Mouse (Mus musculus): Measurements from ENCODE around the gene Zfand4. TPM values are rescaled to one million over a fixed set of nuclear protein-coding genes. Genes with fewer than 3 reads are reported as not detected.
"Not testable (repeated sequence)": the region's sequence is repeated elsewhere in the genome, so short reads cannot be mapped to it uniquely, and the experiment has no call there.

Zfand4 gene
- polyA plus RNA-seq, 1 experiment = 13.8 TPM

DNA sequence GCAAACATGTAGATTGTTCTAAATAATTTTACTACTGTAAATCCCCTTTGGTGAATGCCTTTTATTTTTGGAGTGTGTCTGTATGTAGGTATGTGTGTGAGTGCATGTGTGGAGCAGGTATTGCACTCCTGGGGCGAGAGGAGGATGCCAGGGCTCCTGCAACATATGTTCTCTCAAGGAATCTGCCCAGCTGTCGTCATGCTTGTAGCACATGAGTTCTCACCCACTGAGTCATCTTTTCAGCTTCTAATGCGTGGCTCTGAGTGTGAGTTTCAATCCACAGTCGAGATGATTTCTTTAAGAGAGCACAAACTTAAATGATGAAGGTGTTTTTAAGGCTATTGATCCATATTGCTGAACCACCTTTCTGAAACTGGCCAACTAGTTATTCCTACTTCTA lies 87.5 kb downstream of the Zfand4 start:
- TF ChIP-seq CTCF (IDR thresholded peaks at IDR 0.05; ENCODE audit: control insufficient read depth, insufficient read depth, low read length) (no peak), POLR2A (IDR thresholded peaks at IDR 0.05; ENCODE audit: borderline replicate concordance, control insufficient read depth, low read depth, low read length) (no peak)
- no peaks in the 10 kb centered on the region; the same call in 1 of the 2 replicates for H3K4me1 ChIP-seq (ENCODE audit: control insufficient read depth, insufficient read depth, low read length)
- H3K4me3 ChIP-seq (replicated peaks; ENCODE audit: control insufficient read depth, low read depth, low read length) = peak overlapping the region; percentile 64
- WGBS = 71% methylated on average over 4 of the region's 4 CpGs
- H3K27ac ChIP-seq (ENCODE audit: control insufficient read depth, insufficient read depth, low read depth, low read length, poor library complexity) = peak overlapping the region; percentile 26

DNA sequence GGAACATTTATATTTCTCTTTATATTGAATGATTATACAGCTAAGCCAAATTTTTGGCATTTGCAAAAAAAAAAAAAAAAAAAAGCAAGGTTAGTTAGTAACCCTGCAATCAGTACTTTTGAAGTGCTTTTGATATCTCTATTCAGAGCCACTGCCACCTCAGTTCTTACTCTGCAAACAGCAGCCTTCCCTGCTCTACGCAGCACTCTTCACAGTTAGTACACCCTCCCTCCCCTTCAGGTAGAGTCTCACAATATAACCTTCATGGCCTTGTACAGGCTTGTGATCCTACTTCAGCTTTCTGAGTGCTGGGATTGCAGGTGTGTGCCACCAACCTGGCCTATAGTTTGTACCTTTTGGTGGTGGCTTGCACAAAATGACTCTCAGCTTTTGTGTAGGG lies 89.4 kb downstream of the Zfand4 start:
- Histone ChIP-seq H3K4me3 (replicated peaks; ENCODE audit: control insufficient read depth, low read depth, low read length) (peak overlapping the region; percentile 26), H3K27ac (ENCODE audit: control insufficient read depth, insufficient read depth, low read depth, low read length, poor library complexity) (no peak overlapping the region), H3K4me1 (ENCODE audit: control insufficient read depth, insufficient read depth, low read length) (no peaks in the 10 kb centered on the region; the same call in 1 of the 2 replicates)
- no peak for TF ChIP-seq CTCF (IDR thresholded peaks at IDR 0.05; ENCODE audit: control insufficient read depth, insufficient read depth, low read length)
- TF ChIP-seq POLR2A (IDR thresholded peaks at IDR 0.05; ENCODE audit: borderline replicate concordance, control insufficient read depth, low read depth, low read length) = no peak
- WGBS = 92% methylated on average over 1 of the region's 1 CpGs

DNA sequence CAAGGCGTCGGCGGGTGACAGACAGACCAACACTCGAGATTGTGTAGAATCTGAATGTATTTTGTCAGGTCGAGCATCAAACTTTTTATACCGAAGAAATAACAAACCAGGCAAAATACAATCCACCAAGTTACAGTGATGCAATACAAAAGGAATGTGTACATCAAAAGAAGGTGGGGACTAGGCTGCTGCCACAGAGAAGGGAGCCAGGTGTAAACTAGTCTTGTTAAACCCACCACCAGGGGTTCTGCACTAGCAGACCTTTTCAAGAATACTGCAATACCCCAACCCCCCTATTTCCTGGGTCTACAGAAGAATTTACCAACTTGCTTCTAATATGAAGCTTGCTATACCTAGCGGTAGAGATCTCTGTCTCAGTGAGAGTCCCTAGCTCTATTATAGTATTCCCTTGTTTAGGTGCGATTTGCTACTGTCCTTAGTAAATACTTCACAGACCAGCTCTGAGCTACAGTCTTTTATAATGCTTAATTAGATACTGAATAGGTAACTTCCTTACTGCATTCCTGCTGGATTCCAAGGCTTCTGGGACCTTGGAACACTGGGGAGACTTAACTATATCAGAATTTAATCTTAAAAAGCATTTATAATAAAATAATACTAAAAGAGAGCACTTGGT lies 92.4 kb downstream of the Zfand4 start:
- not testable (repeated sequence) for H3K4me3 ChIP-seq (replicated peaks; ENCODE audit: control insufficient read depth, low read depth, low read length); H3K4me1 ChIP-seq (ENCODE audit: control insufficient read depth, insufficient read depth, low read length); H3K27ac ChIP-seq (ENCODE audit: control insufficient read depth, insufficient read depth, low read depth, low read length, poor library complexity)
- WGBS = 89% methylated on average over 8 of the region's 8 CpGs

DNA sequence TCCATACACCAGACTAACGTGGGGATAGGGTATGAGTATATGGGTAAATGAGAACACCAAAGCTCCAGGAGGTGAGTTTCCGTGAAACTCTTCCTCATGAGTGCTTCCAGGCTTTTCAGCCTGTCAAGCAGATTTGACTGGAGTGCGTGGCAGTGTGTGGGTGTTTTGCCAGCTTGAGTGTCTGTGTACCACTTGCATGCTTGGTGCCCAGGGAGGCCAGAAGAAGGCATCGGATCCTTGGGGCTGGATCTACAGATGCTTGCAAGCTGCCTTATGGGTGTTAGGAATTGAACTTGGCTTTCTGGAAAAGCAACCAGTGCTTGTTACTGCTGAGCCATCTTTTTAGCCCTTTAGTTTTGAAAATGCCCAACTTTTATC lies 92.9 kb downstream of the Zfand4 start:
- H3K4me1 ChIP-seq (ENCODE audit: control insufficient read depth, insufficient read depth, low read length) = no peaks in the 10 kb centered on the region; the same call in 1 of the 2 replicates

DNA sequence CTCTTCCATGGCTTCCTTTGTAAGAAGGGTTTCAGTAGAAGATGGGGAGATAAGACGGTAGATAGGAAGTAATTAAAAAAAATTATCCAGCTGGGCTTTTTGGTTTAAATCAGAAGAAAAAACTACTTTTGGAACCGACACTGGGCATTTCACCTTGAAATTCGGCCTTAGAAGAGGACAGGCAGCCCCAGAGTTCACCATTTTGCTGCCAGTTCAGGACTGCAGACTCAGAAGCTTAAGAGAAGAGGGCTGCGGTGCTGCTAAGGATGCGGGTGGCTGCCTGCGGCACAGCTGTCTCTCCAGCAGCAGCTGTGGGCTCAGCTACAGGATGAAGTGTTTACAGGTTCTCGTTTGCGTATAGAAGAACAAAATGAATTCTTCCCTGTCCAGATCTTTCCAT lies 94.0 kb downstream of the Zfand4 start:
- H3K27ac ChIP-seq (ENCODE audit: control insufficient read depth, insufficient read depth, low read depth, low read length, poor library complexity) = no peak overlapping the region
- TF ChIP-seq CTCF (IDR thresholded peaks at IDR 0.05; ENCODE audit: control insufficient read depth, insufficient read depth, low read length) (no peak), POLR2A (IDR thresholded peaks at IDR 0.05; ENCODE audit: borderline replicate concordance, control insufficient read depth, low read depth, low read length) (no peak)
- 75% methylated on average over 8 of the region's 8 CpGs for WGBS
- no peaks in the 10 kb centered on the region; the same call in 1 of the 2 replicates for H3K4me1 ChIP-seq (ENCODE audit: control insufficient read depth, insufficient read depth, low read length)
- H3K4me3 ChIP-seq (replicated peaks; ENCODE audit: control insufficient read depth, low read depth, low read length) = no peak overlapping the region

More for the DNA sequence above, 92.9 kb downstream of the Zfand4 start:
- no peak overlapping the region for H3K4me3 ChIP-seq (replicated peaks; ENCODE audit: control insufficient read depth, low read depth, low read length)
- H3K27ac ChIP-seq (ENCODE audit: control insufficient read depth, insufficient read depth, low read depth, low read length, poor library complexity) = no peak overlapping the region
- no peak for TF ChIP-seq CTCF (IDR thresholded peaks at IDR 0.05; ENCODE audit: control insufficient read depth, insufficient read depth, low read length)
- no peak for TF ChIP-seq POLR2A (IDR thresholded peaks at IDR 0.05; ENCODE audit: borderline replicate concordance, control insufficient read depth, low read depth, low read length)
- WGBS = 88% methylated on average over 4 of the region's 4 CpGs

DNA sequence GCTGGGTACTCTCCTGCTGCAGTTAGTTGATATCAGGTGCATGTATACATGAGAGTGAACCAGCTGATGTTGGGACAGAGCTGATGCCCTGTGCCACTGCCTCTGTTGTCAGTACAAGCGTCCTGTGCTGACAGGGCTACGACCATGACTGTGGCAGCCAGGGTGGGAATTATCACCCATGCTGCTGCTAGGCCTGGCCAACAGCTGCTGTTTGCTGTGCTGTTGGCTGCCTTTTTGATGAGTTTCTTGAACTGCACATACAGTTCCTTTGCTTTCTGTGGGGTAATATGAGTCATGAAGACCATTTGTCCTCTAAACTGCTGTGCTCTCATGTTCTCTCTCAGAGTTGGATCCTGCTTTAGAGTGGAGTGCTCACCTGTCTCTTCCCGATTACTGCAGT lies 95.2 kb downstream of the Zfand4 start:
- Histone ChIP-seq H3K4me3 (replicated peaks; ENCODE audit: control insufficient read depth, low read depth, low read length) (no peak overlapping the region), H3K4me1 (ENCODE audit: control insufficient read depth, insufficient read depth, low read length) (no peaks in the 10 kb centered on the region; the same call in 1 of the 2 replicates), H3K27ac (ENCODE audit: control insufficient read depth, insufficient read depth, low read depth, low read length, poor library complexity) (no peak overlapping the region)
- 93% methylated on average over 3 of the region's 3 CpGs for WGBS
- TF ChIP-seq CTCF (IDR thresholded peaks at IDR 0.05; ENCODE audit: control insufficient read depth, insufficient read depth, low read length) = no peak

DNA sequence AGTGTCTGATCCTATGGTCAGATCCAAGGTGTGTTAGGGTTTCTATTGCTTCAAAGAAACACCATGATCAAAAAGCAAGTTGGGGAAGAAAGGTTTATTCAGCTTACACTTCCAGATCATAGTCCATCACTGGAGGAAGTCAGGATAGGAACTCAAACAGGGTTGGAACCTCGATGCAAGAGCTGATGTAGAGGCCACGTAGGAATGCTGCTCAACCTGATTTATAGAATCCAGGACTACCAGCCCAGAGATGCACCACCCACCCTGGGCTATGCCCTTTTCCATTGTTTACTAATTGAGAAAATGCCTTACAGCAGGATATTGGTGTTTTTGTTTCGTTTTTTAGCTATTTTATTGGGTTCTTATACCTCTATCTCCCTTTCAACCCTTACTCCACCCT lies 97.4 kb downstream of the Zfand4 start:
- no peaks in the 10 kb centered on the region; the same call in 1 of the 2 replicates for H3K4me1 ChIP-seq (ENCODE audit: control insufficient read depth, insufficient read depth, low read length)
- WGBS = 87% methylated on average over 3 of the region's 3 CpGs
- TF ChIP-seq CTCF (IDR thresholded peaks at IDR 0.05; ENCODE audit: control insufficient read depth, insufficient read depth, low read length) (no peak), POLR2A (IDR thresholded peaks at IDR 0.05; ENCODE audit: borderline replicate concordance, control insufficient read depth, low read depth, low read length) (no peak)
- H3K27ac ChIP-seq (ENCODE audit: control insufficient read depth, insufficient read depth, low read depth, low read length, poor library complexity) = no peak overlapping the region
- H3K4me3 ChIP-seq (replicated peaks; ENCODE audit: control insufficient read depth, low read depth, low read length) = no peak overlapping the region

DNA sequence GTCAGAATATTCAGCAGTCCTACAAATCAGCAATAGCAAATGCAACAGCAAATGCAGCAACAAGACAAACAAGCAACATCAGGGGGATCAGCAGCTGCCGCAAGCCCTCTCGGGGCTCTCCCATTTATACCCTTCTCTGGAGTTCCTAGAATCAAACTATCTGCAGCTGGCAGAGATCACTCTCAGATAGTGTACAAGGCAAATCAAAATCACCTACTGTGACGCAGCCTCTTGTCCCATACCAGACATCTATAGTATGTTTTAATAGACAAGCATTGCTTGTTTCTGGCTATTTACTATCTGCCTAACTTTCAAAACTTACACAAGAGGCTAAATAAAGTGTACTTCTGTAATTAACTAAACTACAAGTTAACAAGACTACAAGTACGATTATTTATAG lies 98.0 kb downstream of the Zfand4 start:
- Histone ChIP-seq H3K27ac (ENCODE audit: control insufficient read depth, insufficient read depth, low read depth, low read length, poor library complexity) (no peak overlapping the region), H3K4me1 (ENCODE audit: control insufficient read depth, insufficient read depth, low read length) (no peaks in the 10 kb centered on the region; the same call in 1 of the 2 replicates), H3K4me3 (replicated peaks; ENCODE audit: control insufficient read depth, low read depth, low read length) (no peak overlapping the region)
- WGBS = 90% methylated on average over 4 of the region's 4 CpGs
- no peak for TF ChIP-seq POLR2A (IDR thresholded peaks at IDR 0.05; ENCODE audit: borderline replicate concordance, control insufficient read depth, low read depth, low read length)
- no peak for TF ChIP-seq CTCF (IDR thresholded peaks at IDR 0.05; ENCODE audit: control insufficient read depth, insufficient read depth, low read length)

DNA sequence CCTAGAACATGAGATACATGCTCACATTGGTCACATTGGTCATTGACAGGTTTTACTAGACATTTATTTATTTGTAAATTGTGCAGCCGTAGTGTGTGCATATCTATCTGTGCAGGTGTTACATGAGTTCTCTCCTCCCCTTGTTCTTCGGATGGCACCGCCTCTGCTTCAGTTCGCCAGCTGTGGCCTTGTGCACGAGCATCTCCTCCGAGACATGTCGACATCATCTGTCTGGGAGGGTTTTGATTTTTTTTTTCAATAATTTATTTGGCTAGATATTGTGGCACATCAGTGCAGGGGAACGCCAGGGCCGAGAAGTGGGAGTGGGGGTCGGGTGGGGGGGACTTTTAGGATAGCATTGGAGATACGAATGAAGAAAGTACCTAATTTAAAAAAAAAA lies 103.9 kb downstream of the Zfand4 start:
- 68% methylated on average over 11 of the region's 11 CpGs for WGBS
- Histone ChIP-seq H3K4me3 (replicated peaks; ENCODE audit: control insufficient read depth, low read depth, low read length) (no peak overlapping the region), H3K4me1 (ENCODE audit: control insufficient read depth, insufficient read depth, low read length) (peaks cover 4% of the 10 kb centered on the region), H3K27ac (ENCODE audit: control insufficient read depth, insufficient read depth, low read depth, low read length, poor library complexity) (no peak overlapping the region)
- TF ChIP-seq POLR2A (IDR thresholded peaks at IDR 0.05; ENCODE audit: borderline replicate concordance, control insufficient read depth, low read depth, low read length) (no peak), CTCF (IDR thresholded peaks at IDR 0.05; ENCODE audit: control insufficient read depth, insufficient read depth, low read length) (no peak)

Measured in bone marrow, adult 2 months (tissue).